Mouse (Mus musculus): ENCODE measurements around the gene Lpcat3. TPM values are rescaled to one million over a fixed set of nuclear protein-coding genes. Genes with fewer than 3 reads are reported as not detected.

The Lpcat3 gene
- polyA plus RNA-seq, 1 experiment from 2014 or later, result 45.3 TPM

DNA sequence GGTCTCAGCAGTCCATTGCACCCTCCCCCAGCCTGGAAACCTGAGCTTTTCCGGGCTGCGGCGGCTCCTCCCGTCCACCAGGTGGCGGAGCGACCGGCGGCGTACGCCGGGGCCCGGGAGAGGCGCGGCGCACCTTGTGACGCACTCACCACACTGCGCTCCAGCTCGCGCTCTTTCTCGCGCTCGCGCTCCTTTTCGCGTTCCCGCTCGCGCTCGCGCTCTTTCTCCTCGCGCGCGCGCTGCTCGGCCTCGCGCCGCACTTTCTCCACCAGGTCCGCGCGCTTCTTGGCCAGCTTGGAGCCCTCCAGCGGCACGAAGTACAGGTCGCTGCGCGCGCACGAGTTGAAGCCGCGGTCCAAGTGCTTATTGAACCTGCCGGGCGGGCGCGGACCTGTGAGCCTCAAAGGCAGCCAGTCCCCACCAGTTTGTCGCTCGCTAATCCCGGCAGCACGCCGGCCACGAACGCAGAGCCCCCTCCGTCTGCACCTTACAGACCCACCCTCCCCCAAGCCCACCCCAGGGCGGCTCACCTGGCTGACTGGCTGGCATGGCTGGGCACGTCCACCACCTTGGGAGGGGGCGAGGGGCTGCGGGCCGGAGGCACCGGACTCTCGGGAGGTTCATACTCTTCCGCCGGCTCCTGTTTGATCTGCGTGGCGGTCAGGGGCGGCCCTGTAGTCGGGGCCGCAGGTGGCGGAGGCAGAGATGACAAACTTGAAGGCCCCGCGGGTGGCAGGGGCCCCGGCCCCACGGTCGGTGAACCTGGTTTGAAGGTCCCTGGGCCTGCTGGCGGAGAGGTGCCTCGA is 82.9 kb downstream of the Lpcat3 start:
- Histone ChIP-seq H3K4me2 (replicated peaks) (peak overlapping the region; percentile 96), H3K27me3 (no peaks in the 10 kb centered on the region), H3K4me1 (peaks cover 29% of the 10 kb centered on the region), H3K4me3 (peak overlapping the region; percentile 51), H3K9ac (peak overlapping the region; percentile 86), H3K36me3 (peaks cover 64% of the 10 kb centered on the region), H3K9me3 (replicated peaks) (no peaks in the 10 kb centered on the region), H3K27ac (peak overlapping the region; percentile 92)
- under 1% methylated on average over 80 of the region's 85 CpGs for WGBS
- ATAC-seq (ENCODE audit: low FRiP score), result peak; percentile 82

- Histone ChIP-seq H3K4me2 (replicated peaks) (peak overlapping the region; percentile 96), H3K9ac (peak overlapping the region; percentile 86), H3K4me3 (peak overlapping the region; percentile 51), H3K4me1 (peaks cover 29% of the 10 kb centered on the region), H3K27me3 (no peaks in the 10 kb centered on the region), H3K9me3 (replicated peaks) (no peaks in the 10 kb centered on the region), H3K27ac (peak overlapping the region; percentile 92), H3K36me3 (peaks cover 65% of the 10 kb centered on the region)
- 13% methylated on average over 8 of the region's 8 CpGs for WGBS
- ATAC-seq (ENCODE audit: low FRiP score), result peak; percentile 18; the same call in 1 of the 2 replicates
Observed at GRCm38 (mm10) chr6:124746296-124746605, 83.4 kb downstream of the Lpcat3 start.

GRCm38 (mm10) chr6:124746654-124747632 is 84.1 kb downstream of the Lpcat3 start:
- Histone ChIP-seq H3K9me3 (replicated peaks) (no peaks in the 10 kb centered on the region), H3K27ac (peak overlapping the region; percentile 92; the same call in 1 of the 2 replicates), H3K36me3 (peaks cover 66% of the 10 kb centered on the region), H3K4me2 (replicated peaks) (peak overlapping the region; percentile 96), H3K4me1 (peaks cover 24% of the 10 kb centered on the region), H3K9ac (peak overlapping the region; percentile 86), H3K27me3 (no peaks in the 10 kb centered on the region), H3K4me3 (peak overlapping the region; percentile 51)
- WGBS, result 89% methylated on average over 7 of the region's 7 CpGs
- peak; percentile 3; the same call in 1 of the 2 replicates for ATAC-seq (ENCODE audit: low FRiP score)

- H3K9ac ChIP-seq, result no peak overlapping the region
Observed at GRCm38 (mm10) chr6:124750405-124750804, 87.6 kb downstream of the Lpcat3 start.

GRCm38 (mm10) chr6:124753861-124754260 is 91.0 kb downstream of the Lpcat3 start:
- peaks cover 38% of the 10 kb centered on the region for H3K4me1 ChIP-seq
- no peak overlapping the region for H3K27ac ChIP-seq
- 93% methylated on average over 2 of the region's 2 CpGs for WGBS
- H3K4me2 ChIP-seq (replicated peaks), result peak overlapping the region; percentile 73; the same call in 1 of the 2 replicates
- no peaks in the 10 kb centered on the region for H3K9me3 ChIP-seq (replicated peaks)
- peaks cover 15% of the 10 kb centered on the region for H3K36me3 ChIP-seq
- no peak overlapping the region for H3K4me3 ChIP-seq
- H3K9ac ChIP-seq, result no peak overlapping the region
- ATAC-seq (ENCODE audit: low FRiP score), result no peak
- no peaks in the 10 kb centered on the region for H3K27me3 ChIP-seq

More at GRCm38 (mm10) chr6:124750405-124750804, 87.6 kb downstream of the Lpcat3 start:
- Histone ChIP-seq H3K27me3 (no peaks in the 10 kb centered on the region), H3K36me3 (peaks cover 39% of the 10 kb centered on the region), H3K4me3 (no peak overlapping the region), H3K27ac (no peak overlapping the region), H3K4me2 (replicated peaks) (no peak overlapping the region), H3K4me1 (peaks cover 34% of the 10 kb centered on the region), H3K9me3 (replicated peaks) (no peaks in the 10 kb centered on the region)
- 90% methylated on average over 8 of the region's 8 CpGs for WGBS
- no peak for ATAC-seq (ENCODE audit: low FRiP score)

MicroRNAs within 50 kb of the gene (microRNA counts, 519-probe panel; counts per million panel counts)
- microRNA mmu-miR-141, result 2,524 counts per million, percentile 65 among the panel's probes with 10 or more counts
- 4,302 counts per million, percentile 84 among the panel's probes with 10 or more counts for microRNA mmu-miR-200c

Small RNA genes within 50 kb of the gene (microRNA-seq; reads per million reads assigned to microRNA genes)
- gene Mir141 (146 reads per million, percentile 52 among the genes with 10 or more reads in this experiment), gene Mir200c (799 reads per million, percentile 72 among the genes with 10 or more reads in this experiment)

Other genes starting within 250 kb of the Lpcat3 start
- 68.0 and 68.3 TPM in 2 replicates for gene Pex5, start 248.0 kb upstream of the Lpcat3 start, polyA plus RNA-seq (2016; fragmentation: Nextera tagmentation; extraction: Ambion mirVana)
- gene Clstn3, start 198.2 kb upstream of the Lpcat3 start, polyA plus RNA-seq (2016; fragmentation: Nextera tagmentation; extraction: Ambion mirVana), result 36.9 and 40.5 TPM in 2 replicates
- gene C1rl, start 169.9 kb upstream of the Lpcat3 start, polyA plus RNA-seq (2016; fragmentation: Nextera tagmentation; extraction: Ambion mirVana), result 0.20 and 0.25 TPM in 2 replicates
- gene C1ra, start 150.6 kb upstream of the Lpcat3 start, polyA plus RNA-seq (2016; fragmentation: Nextera tagmentation; extraction: Ambion mirVana), result 0.14 and 0.49 TPM in 2 replicates
- 0.65 and 1.0 TPM in 2 replicates for gene C1s1, start 120.7 kb upstream of the Lpcat3 start, polyA plus RNA-seq (2016; fragmentation: Nextera tagmentation; extraction: Ambion mirVana)
- gene C1rb, start 92.7 kb upstream of the Lpcat3 start, polyA plus RNA-seq (2016; fragmentation: Nextera tagmentation; extraction: Ambion mirVana), result not detected in 2 replicates
- not detected in 2 replicates for gene C1s2, start 26.9 kb upstream of the Lpcat3 start, polyA plus RNA-seq (2016; fragmentation: Nextera tagmentation; extraction: Ambion mirVana)
- gene Emg1, start 49.2 kb downstream of the Lpcat3 start, polyA plus RNA-seq (2016; fragmentation: Nextera tagmentation; extraction: Ambion mirVana), result 131 and 138 TPM in 2 replicates
- gene Phb2, start 49.3 kb downstream of the Lpcat3 start, polyA plus RNA-seq (2016; fragmentation: Nextera tagmentation; extraction: Ambion mirVana), result 291 and 292 TPM in 2 replicates
- gene Ptpn6, start 75.7 kb downstream of the Lpcat3 start, polyA plus RNA-seq (2016; fragmentation: Nextera tagmentation; extraction: Ambion mirVana), result 5.6 TPM in 2 replicates
- gene Grcc10, start 78.3 kb downstream of the Lpcat3 start, polyA plus RNA-seq (2016; fragmentation: Nextera tagmentation; extraction: Ambion mirVana), result 519 and 565 TPM in 2 replicates
- not detected in 2 replicates for gene Gm45234, start 93.0 kb downstream of the Lpcat3 start, polyA plus RNA-seq (2016; fragmentation: Nextera tagmentation; extraction: Ambion mirVana)
- gene Atn1, start 93.5 kb downstream of the Lpcat3 start, polyA plus RNA-seq (2016; fragmentation: Nextera tagmentation; extraction: Ambion mirVana), result 20.3 and 20.6 TPM in 2 replicates
- gene Eno2, start 106.6 kb downstream of the Lpcat3 start, polyA plus RNA-seq (2016; fragmentation: Nextera tagmentation; extraction: Ambion mirVana), result 18.7 and 19.6 TPM in 2 replicates
- gene Lrrc23, start 116.7 kb downstream of the Lpcat3 start, polyA plus RNA-seq (2016; fragmentation: Nextera tagmentation; extraction: Ambion mirVana), result 3.9 and 5.2 TPM in 2 replicates
- gene Spsb2, start 145.6 kb downstream of the Lpcat3 start, polyA plus RNA-seq (2016; fragmentation: Nextera tagmentation; extraction: Ambion mirVana), result 8.7 and 9.2 TPM in 2 replicates
- 481 and 483 TPM in 2 replicates for gene Tpi1, start 151.3 kb downstream of the Lpcat3 start, polyA plus RNA-seq (2016; fragmentation: Nextera tagmentation; extraction: Ambion mirVana)
- 200 and 202 TPM in 2 replicates for gene Usp5, start 166.5 kb downstream of the Lpcat3 start, polyA plus RNA-seq (2016; fragmentation: Nextera tagmentation; extraction: Ambion mirVana)
- gene Cdca3, start 166.5 kb downstream of the Lpcat3 start, polyA plus RNA-seq (2016; fragmentation: Nextera tagmentation; extraction: Ambion mirVana), result 111 and 120 TPM in 2 replicates
- 0.52 and 0.92 TPM in 2 replicates for gene Gnb3, start 177.2 kb downstream of the Lpcat3 start, polyA plus RNA-seq (2016; fragmentation: Nextera tagmentation; extraction: Ambion mirVana)
- gene P3h3, start 194.7 kb downstream of the Lpcat3 start, polyA plus RNA-seq (2016; fragmentation: Nextera tagmentation; extraction: Ambion mirVana), result 34.5 and 39.6 TPM in 2 replicates
- gene Gpr162, start 201.0 kb downstream of the Lpcat3 start, polyA plus RNA-seq (2016; fragmentation: Nextera tagmentation; extraction: Ambion mirVana), result 11.3 and 12.7 TPM in 2 replicates
- 0.06 TPM in 1 of 2 replicates, not detected in the other for gene Cd4, start 225.2 kb downstream of the Lpcat3 start, polyA plus RNA-seq (2016; fragmentation: Nextera tagmentation; extraction: Ambion mirVana)
- 1.9 and 2.1 TPM in 2 replicates for gene Lag3, start 248.7 kb downstream of the Lpcat3 start, polyA plus RNA-seq (2016; fragmentation: Nextera tagmentation; extraction: Ambion mirVana)